ENCODE assay signal across 8 mouse cellular contexts in genomic region chr4:120815163-120815562, GRCm38 (mm10). TPM values are rescaled to one million over a fixed set of nuclear protein-coding genes. Genes with fewer than 3 reads are reported as not detected.
DNase-seq lines count a peak whose midpoint lies in the region; ATAC-seq and TF ChIP-seq lines count a peak whose summit lies in the region.

No protein-coding gene starts in this region.

- no peaks in the 10 kb centered on the region for H3K27me3 ChIP-seq in limb, embryonic 11.5 days (ENCODE audit: control insufficient read depth, insufficient read depth, low read length)
- H3K27me3 ChIP-seq in neural tube, embryonic 15.5 days (replicated peaks) = no peaks in the 10 kb centered on the region

- 4% methylated on average over 4 of the region's 4 CpGs for WGBS in lung, adult 2 months
- WGBS in limb, embryonic 11.5 days = 18% methylated on average over 4 of the region's 4 CpGs
- 12% methylated on average over 4 of the region's 4 CpGs for WGBS in neural tube, embryonic 15.5 days

- DNase-seq in lung, adult 2 months = no peak
- DNase-seq in lung, postnatal 36 days = no peak
- no peak for DNase-seq in limb, embryonic 11.5 days (ENCODE audit: low spot score)
- no peak for DNase-seq in adrenal gland, postnatal 36 days
- DNase-seq in right cerebral cortex, adult 18-20 months = no peak
- DNase-seq in cerebellum, adult 9-11 months = no peak

- H3K4me2 ChIP-seq in limb, embryonic 11.5 days (ENCODE audit: low read depth, severe bottlenecking) = peak overlapping the region; percentile 63
- H3K4me2 ChIP-seq in neural tube, embryonic 15.5 days = peak overlapping the region; percentile 70

- ATAC-seq in erythroid progenitor cell, adult 5-6 weeks (replicated peaks; ENCODE audit: low FRiP score, poor library complexity, severe bottlenecking) = 0 out of 2 replicates have a peak, but pooled peaks have one; percentile 5
- ATAC-seq in limb, embryonic 11.5 days (ENCODE audit: insufficient number of reproducible peaks, low FRiP score, low TSS enrichment, low read depth) = peak; percentile 26; the same call in 1 of the 2 replicates
- peak; percentile 39; the same call in 1 of the 2 replicates for ATAC-seq in neural tube, embryonic 15.5 days (ENCODE audit: low FRiP score)

- peak overlapping the region; percentile 70 for H3K4me3 ChIP-seq in lung, adult 2 months (replicated peaks; ENCODE audit: extremely low read depth, low read depth, low read length)
- peak overlapping the region; percentile 42 for H3K4me3 ChIP-seq in limb, embryonic 11.5 days (ENCODE audit: low read depth, low read length)
- peak overlapping the region; percentile 60 for H3K4me3 ChIP-seq in neural tube, embryonic 15.5 days (replicated peaks)

- no peaks in the 10 kb centered on the region for H3K36me3 ChIP-seq in limb, embryonic 11.5 days (ENCODE audit: control insufficient read depth, insufficient read depth, low read length)
- no peaks in the 10 kb centered on the region for H3K36me3 ChIP-seq in neural tube, embryonic 15.5 days

- no peak overlapping the region for H3K27ac ChIP-seq in limb, embryonic 11.5 days (replicated peaks; ENCODE audit: low read depth, low read length)
- H3K27ac ChIP-seq in neural tube, embryonic 15.5 days (replicated peaks) = peak overlapping the region; percentile 77

- H3K9ac ChIP-seq in limb, embryonic 11.5 days (ENCODE audit: low read length) = peak overlapping the region; percentile 68
- peak overlapping the region; percentile 61 for H3K9ac ChIP-seq in neural tube, embryonic 15.5 days (replicated peaks)

- H3K4me1 ChIP-seq in lung, adult 2 months (ENCODE audit: control insufficient read depth, insufficient read depth, low read length) = peaks cover 33% of the 10 kb centered on the region
- peaks cover 20% of the 10 kb centered on the region; the same call in 1 of the 2 replicates for H3K4me1 ChIP-seq in limb, embryonic 11.5 days (ENCODE audit: control insufficient read depth, insufficient read depth, low read length)
- peaks cover 44% of the 10 kb centered on the region for H3K4me1 ChIP-seq in neural tube, embryonic 15.5 days

- H3K9me3 ChIP-seq in limb, embryonic 11.5 days (ENCODE audit: control insufficient read depth, low read length) = no peaks in the 10 kb centered on the region
- no peaks in the 10 kb centered on the region for H3K9me3 ChIP-seq in neural tube, embryonic 15.5 days (replicated peaks)

- TF ChIP-seq POLR2A in lung, adult 2 months (IDR thresholded peaks at IDR 0.05; ENCODE audit: borderline replicate concordance, extremely low read depth, low read depth, low read length) = no peak

- no peak for TF ChIP-seq CTCF in lung, adult 2 months (IDR thresholded peaks at IDR 0.05; ENCODE audit: insufficient read depth, low read length)

RNA-seq across cellular contexts. Expression of gene Nfyc, which starts 16.2 kb away (rescaled TPM):
- 120 and 143 TPM in 2 replicates for polyA plus RNA-seq in lung, adult 2 months (2012; rRNA removed)
- total RNA-seq in erythroid progenitor cell, adult 5-6 weeks (2015; ENCODE audit: low replicate concordance) = 76.4 and 87.2 TPM in 2 replicates
- 50.5 and 102 TPM in 2 replicates for total RNA-seq in erythroid progenitor cell, adult 5-6 weeks (2017; ENCODE audit: low replicate concordance)
- 130 and 133 TPM in 2 replicates for polyA plus RNA-seq in limb, embryonic 11.5 days (2014; fragmentation: Nextera tagmentation; extraction: Ambion mirVana)
- polyA plus RNA-seq in neural tube, embryonic 15.5 days (2015; fragmentation: Nextera tagmentation; extraction: Ambion mirVana) = 83.0 and 86.8 TPM in 2 replicates
- total RNA-seq in adrenal gland, postnatal 36 days (2021) = 10 to 100 TPM; 46.6 to 50.0 TPM

RNA-seq across cellular contexts. Expression of gene Rims3, which starts 39.5 kb away (rescaled TPM):
- polyA plus RNA-seq in lung, adult 2 months (2012; rRNA removed) = 0.94 and 1.4 TPM in 2 replicates
- 1.7 and 5.0 TPM in 2 replicates for total RNA-seq in erythroid progenitor cell, adult 5-6 weeks (2015; ENCODE audit: low replicate concordance)
- 2.1 TPM in 1 of 2 replicates, not detected in the other for total RNA-seq in erythroid progenitor cell, adult 5-6 weeks (2017; ENCODE audit: low replicate concordance)
- 0.34 and 0.51 TPM in 2 replicates for polyA plus RNA-seq in limb, embryonic 11.5 days (2014; fragmentation: Nextera tagmentation; extraction: Ambion mirVana)
- 18.8 and 23.3 TPM in 2 replicates for polyA plus RNA-seq in neural tube, embryonic 15.5 days (2015; fragmentation: Nextera tagmentation; extraction: Ambion mirVana)
- total RNA-seq in adrenal gland, postnatal 36 days (2021) = 1 to 10 TPM; 5.5 to 6.2 TPM
